Mouse (Mus musculus): ENCODE measurements around the gene Abat.

Gene Abat

DNA sequence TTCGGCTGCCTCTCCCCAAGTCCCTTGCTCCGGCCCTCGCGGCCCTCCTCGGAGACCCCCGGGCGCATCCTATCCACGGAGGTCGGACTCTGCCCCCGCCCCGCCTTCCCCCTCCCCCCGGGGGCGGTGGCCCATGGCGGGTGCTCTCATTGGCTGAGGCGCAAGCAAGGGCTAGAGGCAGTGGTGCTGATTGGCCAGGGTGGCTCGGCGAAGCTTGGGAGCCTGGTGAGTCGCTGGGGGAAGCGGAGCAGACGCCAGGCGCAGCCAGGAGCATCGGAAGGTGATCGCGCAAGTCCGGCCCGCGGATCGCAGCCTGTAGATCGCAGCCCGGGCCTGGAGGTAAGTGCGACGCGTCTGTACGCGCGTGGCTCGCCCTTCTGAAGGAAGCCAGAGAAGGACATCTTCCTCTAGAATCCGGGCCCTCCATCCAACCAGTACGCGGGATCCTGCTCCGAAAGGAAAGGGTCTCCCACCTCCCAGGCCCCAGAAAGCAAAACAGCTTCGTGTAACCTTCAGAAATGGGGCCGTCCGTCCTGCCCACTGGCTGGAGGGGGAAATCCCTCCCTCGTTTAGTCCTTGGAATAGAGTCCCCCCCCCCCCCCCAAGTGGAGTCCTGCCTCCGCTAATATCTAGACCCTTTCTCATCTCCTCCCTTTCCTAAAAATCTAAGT, at the start of gene Abat:
Gene Abat (plus strand): TSS at position 194 of the 671 bp plus-strand sequence.
- peak; percentile 90 to 94 for DNase-seq (ENCODE audit: low spot score in 2 of 2)

DNA sequence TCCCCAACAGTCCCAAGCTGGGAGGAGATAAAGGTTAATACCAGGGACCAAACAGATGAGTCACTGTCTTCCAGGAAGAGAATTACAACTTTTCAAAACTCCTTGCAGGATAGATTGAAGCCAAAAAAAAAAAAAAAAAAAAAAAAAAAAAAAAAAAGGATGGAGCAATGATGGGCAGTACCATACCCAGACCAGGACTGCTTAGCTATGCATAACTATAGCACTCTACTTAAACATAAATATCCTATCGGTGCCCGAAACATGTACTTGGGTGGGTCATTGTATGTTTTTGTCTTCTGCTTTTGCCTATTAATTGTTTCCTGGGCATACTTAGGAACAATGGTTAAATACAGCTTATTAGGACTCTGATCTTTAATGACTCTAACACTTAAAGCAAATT, 43.1 kb upstream of the Abat start:
- no peak for DNase-seq (ENCODE audit: low spot score in 2 of 2)

DNA sequence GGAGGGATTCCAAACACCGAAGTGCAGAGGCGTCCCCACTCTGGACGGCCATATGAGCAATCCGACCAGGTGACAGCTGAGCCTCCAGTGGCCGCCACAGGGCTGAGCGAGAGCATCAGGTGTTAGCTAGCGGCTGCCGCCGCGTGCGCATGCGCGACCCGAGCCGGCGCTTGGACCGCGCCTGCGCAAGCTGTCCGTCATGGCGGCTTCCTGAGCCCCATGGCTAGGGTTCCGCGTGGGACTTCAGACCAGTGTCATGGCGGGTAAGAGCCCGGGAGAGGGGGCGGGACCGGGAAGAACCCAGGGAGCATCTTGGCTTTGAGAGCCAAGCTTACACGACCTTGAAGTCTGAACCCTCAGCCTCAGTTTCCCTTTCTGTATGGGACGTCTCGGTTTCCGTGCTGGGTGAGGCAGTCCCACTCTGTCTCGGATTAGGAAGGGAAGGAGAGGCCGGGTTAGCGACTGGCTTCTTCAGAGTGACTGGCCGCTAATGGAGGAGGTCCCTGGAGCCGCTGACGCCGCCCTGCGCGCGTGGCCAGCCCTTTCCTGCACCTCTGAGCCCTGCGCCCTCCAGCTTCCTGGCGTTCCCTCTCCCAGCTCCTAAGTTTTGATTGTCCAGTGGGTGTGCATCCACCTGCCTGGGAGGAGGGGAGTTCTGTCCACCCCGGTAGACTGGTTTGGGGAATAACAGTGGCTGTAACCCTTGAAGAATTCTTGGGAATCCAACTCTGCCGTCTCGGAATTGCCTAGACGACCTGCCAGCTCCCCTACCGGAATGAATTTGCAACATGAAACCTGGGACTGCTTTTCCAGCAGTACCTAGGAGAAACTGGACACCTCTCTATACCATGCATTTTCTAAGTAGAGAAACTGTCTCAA, 42.4 kb upstream of the Abat start, which contains the start of gene Mettl22:
Gene Mettl22 (plus strand): TSS at position 186 of the 879 bp plus-strand sequence.
- peak; percentile 77 to 90 for DNase-seq (ENCODE audit: low spot score in 2 of 2)

DNA sequence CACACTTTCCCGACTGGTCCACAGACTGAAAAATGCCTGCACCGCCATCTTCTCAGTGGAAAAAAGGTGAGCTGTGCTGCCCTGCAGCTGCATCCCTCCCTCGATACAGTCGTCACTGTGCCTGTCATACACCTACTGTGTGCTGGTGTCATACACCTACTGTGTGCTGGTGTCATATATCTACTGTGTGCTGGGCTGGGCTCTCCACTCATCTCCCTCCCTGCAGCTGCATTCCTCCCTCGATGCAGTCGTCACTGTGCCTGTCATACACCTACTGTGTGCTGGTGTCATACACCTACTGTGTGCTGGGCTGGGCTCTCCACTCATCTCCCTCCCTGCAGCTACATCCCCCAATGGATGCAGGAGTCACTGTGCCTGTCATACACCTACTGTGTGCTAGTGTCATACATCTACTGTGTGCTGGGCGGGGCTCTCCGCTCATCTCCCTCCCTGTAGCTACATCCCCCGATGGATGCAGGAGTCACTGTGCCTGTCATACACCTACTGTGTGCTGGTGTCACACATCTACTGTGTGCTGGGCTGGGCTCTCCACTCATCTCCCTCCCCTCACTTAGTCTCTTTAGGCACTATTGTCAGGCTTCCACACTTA, 25.7 kb upstream of the Abat start:
- DNase-seq (ENCODE audit: low spot score in 2 of 2) = no peak

DNA sequence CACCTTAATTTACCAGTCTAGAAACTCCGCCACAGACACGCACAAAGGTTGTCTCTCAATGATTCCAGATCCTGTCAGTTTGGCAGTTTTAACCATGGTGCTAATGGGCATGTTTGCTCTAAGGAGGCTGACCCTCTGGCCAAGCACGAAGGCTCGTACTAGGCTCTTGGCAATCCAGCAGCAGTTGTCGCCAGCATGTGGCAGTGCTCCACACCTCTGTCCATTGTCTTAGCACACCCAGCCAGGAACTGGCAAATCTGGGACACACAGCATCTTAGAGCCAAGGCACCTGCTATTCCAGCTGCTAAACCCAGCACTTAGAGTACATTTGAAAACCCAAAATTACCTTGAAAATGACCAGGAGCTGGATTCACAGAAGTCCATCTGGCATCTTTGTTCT, 23.9 kb upstream of the Abat start:
- DNase-seq (ENCODE audit: low spot score in 2 of 2) = peak in 1 of 2 experiments; percentile 22

DNA sequence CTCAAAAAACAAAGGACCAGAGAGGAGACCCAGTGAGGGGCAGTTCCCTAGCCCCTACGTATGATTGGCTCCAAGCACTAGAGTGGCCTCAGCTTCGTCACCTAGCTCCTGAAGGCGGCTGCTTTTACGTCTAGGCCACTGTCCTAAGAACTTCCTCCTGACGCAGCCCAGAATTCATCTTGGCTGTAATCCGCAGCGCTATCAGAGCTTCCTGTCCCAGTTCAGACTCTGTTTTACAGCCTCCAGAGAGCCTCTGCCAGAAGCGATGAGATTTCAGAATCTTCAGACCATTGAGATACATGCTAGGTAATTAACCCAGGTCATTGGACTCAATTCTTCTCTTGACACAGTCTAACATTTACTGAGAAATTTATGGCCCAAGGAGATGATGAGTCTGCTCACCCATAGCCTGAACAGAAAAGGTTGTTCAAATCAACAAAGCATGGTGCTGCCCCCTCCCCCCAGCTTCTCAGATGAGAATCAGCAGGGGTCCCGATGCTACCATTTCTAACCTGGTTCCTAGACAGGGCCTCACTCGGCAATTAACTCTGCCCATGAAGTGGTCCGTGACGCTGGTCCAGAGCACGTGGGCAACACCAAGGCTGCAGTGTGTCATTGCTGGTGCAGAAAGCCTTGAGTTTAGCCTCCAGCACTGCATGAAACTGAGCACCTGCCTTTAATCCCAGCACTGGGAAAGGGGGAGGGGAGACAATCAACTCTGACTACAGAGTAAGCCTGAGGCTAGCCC, 21.3 kb upstream of the Abat start:
- DNase-seq (ENCODE audit: low spot score in 2 of 2) = no peak

DNA sequence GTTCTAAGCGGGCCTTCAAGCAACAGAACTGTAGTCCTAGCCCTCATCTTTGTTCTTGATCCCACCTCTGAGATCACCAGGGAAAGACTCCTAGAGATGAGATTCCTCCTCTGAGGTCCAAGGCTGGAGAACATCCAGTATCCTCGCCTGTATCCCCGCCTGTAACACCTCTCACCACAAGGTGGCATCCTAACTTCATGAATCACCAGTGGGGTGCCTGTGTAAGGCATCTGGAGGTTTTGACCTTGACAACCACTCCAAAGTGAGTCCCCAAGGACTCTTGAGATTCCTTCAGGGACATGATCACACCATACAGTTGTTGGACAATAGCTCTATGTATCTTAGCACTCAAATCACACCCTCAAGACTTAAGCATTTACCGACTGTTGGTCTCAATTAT, 19.0 kb upstream of the Abat start:
- peak in 1 of 2 experiments; percentile 72 for DNase-seq (ENCODE audit: low spot score in 2 of 2)

DNA sequence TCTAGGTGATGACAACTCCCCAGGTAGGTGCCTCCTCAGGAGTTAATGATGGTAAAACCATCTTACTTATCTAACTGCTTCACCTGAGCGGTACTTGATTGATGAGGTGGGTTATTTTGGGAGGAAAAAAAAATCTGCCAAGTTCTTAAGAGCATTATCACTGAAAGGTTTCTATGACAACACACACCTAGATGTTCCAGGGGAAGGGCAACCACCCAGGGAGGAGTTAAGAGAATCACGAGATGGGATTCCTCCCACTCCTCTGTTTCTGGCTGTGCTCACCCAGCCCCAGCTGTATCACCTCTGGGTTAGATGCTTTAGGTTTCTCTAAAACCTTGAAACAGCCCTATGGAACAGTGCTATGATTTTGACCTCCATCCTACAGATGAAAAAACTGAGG, 16.3 kb upstream of the Abat start:
- DNase-seq (ENCODE audit: low spot score in 2 of 2) = peak in 1 of 2 experiments; percentile 52

DNA sequence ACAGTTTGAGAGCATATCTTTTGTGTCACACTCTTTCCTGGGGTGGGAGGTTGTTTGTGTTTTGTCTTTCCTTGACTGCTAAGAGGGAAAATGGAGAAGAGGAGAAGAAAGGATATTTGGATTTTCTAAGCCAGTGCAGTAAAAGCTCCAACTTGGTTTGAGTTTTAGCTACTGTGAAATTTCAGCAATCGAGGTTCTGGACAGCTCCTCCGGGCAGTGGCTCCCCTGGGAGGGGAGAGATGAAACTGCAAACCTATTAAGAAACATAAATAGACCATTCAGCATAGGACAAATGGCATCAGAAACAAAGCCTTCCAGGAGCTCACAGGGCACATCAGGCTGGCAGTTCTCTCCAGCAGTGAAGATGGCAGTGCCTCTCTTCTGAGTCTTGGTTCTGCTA, 9.0 kb upstream of the Abat start:
- DNase-seq (ENCODE audit: low spot score in 2 of 2) = no peak

DNA sequence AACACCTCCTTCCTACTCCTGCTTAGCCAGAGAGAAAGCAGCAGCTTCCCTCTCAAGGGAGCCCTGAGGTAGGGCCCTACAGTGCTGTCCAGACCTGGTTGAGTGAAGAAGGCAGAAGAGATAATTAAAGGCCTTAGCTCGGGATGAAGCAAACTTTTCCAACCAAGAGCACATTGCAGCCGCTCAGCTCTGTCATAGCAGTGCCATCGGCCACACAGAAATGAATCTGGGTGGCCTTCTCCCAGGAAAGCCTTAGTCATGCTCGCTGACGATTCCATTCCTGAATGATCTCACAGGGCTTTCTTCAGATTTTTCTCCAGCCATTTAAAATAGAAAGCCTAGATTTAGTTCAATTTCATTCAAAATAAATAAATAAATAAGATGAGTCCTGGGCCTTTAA, 3.3 kb upstream of the Abat start:
- no peak for DNase-seq (ENCODE audit: low spot score in 2 of 2)

DNA sequence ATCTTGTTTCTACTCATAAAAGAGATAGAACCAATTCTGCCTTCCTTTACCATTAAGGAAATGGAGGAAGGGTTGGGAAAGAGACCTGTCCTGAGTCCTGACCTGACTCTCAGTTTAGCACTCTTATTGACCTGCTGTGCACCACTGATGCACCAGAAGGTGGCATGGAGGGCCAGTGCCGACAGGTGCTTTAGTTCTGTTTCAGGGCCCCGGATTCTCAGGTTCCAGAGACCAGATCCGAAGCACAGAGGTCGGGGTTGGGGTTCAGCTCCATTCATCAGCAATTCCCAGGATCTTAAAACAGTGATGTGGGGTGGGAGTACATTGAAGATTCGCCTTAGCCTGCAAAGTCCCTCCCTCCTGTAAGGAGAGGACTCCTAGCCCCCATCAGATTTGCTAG, 399 bp upstream of the Abat start:
- DNase-seq (ENCODE audit: low spot score in 2 of 2) = no peak

DNA sequence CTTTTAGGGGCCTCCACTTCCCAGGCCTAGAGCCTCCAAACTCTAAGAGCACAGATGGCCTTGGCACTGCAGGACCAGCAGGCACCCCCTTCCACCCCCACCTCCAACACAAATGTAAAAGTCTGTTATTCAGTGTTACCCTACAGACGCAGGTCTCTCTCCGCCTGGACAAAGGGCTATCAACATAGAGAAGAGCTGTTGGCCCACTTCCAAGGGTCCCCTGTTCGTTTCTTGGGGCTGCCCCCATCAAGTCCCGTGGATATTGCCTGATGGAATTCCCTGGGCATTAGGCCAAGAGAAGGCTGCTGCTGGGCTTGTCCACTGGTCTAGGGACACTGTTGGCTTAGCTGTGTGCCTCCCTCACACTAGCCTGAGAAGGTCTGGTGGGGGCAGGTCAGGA, 951 bp downstream of the Abat start:
- no peak for DNase-seq (ENCODE audit: low spot score in 2 of 2)

DNA sequence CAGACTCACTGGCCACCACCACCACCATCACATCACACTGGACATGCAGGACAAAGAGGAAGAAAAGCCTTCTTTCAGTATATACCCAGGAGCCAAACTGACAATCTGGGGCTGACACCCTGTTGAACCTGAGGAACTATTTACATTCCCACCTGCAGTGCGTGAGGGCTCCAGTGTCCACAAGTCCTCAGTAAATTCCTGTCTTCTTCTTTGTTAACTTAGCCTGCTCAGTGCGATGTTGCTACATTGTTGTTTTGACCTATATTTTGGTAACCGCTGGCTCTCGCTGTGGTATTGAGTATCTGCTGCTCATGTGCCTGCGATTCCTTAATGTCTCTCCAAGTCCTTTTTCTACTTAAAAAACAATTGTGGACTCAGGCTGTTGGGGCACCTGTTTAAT, 7.3 kb downstream of the Abat start:
- no peak for DNase-seq (ENCODE audit: low spot score in 2 of 2)

DNA sequence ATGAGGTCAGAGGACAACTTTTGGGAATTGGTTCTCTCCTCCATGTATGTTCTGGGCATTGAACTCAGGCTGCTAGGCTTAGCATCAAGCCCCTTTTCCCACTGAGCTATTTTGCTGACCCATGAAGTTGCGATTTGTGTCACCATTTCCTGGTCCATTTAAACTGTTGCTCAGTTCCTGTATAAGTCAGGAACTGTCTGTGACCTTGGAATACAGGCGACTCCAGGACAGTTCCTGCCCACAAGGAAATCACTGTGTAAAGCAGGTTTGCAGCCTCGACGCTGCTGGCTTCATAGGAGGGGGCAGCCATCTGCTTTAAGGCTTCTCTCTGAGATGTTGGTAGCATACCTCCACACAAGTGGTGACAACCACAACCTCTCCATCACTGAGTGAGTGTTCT, 8.1 kb downstream of the Abat start:
- no peak for DNase-seq (ENCODE audit: low spot score in 2 of 2)

DNA sequence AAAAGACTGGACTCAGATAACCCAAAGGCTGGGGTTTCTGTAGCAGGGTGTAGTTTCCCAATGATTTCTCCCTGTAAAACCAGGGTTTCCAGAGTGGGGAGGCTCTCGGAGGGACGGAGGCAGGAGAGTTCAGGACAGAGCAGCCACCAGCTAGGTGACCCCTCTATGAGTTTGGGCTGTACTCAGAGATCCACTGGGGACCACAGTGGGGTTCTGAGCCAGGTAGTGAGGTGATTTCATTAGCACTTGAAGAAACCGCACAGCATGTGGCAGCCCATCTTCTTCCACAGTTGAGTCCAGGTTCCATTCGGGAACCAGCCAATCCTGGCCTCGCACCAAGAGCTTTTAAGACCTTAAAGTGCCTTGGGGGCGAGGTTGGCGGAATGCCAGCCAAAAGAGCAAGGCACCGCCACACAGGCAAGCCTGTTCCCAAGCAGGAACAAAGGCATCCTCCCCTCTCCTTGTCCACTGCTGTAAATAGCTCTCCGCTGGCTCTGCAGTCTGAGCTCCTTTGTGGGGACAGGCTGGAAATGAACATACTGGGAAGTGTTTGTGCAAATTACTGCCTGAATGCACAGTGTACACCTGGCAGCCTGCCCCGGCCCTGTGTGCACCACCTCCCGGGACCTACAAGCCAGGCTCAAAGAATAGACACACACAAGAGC, 10.4 kb downstream of the Abat start:
- DNase-seq (ENCODE audit: low spot score in 2 of 2) = peak; percentile 39

DNA sequence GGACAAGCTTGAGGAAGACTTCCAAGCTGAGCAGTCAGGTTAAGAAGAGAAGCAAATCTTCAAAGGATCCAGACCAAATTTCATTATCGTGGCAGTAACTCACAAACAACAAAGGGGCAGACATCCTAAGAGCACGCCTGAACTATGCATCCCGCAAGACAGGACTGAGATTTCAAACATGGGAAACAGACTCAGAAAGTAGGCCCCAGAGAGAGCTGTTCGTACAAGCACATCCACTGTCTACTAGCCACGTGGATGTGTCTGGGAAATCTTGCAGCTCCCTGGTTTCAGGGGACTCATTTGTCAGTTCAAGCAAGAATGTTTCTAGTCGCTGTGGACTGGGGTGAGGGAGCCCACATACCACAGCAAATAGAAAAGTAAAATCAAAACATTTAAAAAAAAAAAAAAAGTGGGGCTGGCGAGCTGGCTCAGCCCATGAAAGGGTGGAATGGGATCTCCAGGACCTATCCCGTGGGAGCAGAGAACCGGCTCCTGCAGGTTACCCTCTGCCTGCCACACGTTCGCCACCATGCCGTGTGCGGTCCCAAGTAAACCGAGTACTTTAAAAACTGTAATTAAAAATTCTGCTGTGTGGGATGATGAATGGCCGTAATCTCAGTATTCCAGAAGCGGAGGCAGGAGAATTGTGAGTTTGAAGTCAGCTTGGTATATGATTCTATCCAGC, 11.1 kb downstream of the Abat start:
- DNase-seq (ENCODE audit: low spot score in 2 of 2) = no peak

DNA sequence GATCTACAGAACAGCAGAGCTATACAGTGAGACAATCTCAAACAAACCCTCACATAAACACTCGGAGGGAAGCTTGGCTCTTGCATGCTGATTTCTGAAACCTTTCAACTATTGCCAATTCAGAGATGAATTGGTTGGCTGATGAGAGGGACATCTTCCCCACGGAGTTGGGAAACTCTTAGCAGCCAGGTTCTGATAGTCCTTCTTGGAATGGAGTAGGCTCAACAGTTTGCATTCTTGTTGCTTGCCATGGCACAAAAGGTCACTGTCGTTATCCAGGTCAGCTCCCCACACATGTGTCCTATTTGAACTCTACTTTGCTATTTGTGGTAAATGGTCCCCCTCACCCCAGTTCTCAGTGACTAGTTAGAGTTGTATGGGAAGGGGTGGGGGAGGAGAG, 12.1 kb downstream of the Abat start:
- DNase-seq (ENCODE audit: low spot score in 2 of 2) = no peak

DNA sequence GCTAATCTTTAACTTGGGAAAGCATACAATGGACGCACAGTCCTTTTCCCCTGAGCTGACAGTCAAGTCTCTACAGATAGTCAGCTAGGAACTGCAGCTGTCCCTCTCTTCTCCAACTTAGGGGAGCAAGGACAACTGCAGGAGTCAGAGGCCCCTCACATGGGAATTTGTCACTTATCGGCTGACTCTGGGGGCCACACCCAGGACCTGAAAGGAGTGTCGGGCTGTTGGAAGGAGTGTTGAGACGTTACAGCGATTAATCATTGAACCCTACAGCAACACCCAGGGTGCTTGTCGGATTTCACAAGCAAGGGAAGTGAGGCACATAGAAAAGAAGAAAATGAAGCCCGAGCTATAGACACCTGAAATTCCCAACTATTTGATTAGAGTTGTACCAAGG, 12.6 kb downstream of the Abat start:
- DNase-seq (ENCODE audit: low spot score in 2 of 2) = no peak

DNA sequence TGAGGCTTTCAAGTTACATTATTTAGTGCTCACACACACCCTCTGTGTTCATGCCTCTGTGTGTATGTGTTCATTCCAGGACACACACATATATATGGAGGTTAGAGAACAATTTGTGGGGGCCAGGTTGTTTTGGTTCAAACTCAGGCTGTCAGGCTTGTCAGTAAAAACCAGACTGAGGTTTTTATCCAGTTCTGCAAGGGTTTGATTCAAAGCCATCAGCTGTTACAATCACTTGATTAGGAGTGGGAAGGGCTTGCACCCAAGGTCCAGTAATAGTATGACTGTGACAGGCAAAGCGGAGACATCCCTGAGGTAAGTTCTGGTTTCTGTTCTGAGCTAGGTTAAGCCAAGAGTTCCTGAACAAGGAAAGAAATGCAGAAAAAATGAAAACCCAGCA, 16.2 kb downstream of the Abat start:
- no peak for DNase-seq (ENCODE audit: low spot score in 2 of 2)

DNA sequence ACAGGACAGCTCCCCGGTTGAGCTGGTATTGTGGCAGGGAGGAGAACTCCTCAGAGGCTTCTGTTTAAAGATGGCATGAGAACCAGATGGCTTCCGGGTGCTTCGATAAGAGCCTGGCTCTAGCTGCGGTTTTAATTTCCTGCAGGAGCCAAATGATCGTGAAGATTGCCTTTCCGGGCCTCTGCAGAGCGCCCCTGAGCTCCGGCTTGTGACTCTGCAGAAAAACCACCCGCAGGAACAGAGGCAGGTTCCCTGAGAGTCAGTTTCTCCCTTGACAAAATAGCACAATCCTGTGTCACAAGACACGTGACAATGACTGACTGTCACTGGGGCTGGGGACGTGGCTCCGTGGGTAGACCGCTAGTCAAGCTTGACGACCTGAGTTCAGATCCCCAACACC, 16.8 kb downstream of the Abat start:
- DNase-seq (ENCODE audit: low spot score in 2 of 2) = no peak

DNA sequence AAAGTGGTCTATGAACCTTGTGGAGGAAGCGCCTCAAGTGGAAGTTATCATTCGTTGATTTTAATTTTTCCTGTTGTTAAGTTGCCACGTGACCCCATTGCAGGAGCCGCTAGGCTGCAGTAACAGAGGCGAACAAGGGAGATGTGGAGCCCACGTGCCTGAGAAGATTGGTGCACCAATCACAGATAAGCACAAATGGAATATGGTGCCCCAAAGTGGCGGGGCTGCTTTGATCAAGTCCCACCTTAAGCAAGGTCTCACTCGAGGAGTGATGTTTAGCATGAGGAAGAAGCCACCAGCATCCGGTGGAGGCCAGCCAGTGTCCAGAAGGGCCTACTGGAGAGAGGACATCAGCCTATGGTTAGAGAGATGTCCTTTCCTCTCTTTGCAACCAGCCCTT, 19.2 kb downstream of the Abat start:
- DNase-seq (ENCODE audit: low spot score in 2 of 2) = no peak

Data from left cerebral cortex, adult 9 months (tissue).